Mouse (Mus musculus) CH12.LX (cell line): Measurements from ENCODE around the gene Sppl2a. TPM values are rescaled to one million over a fixed set of nuclear protein-coding genes. Genes with fewer than 3 reads are reported as not detected.

Experiments used
- DNase-seq: peaks from one replicate; pipeline ENCODE4 v3.0.0-alpha.2; 2013; ENCODE audit errors: extremely low read depth
- H3K27ac ChIP-seq: 2 replicates; pipeline ENCODE4 v1.5.1; 2012; ENCODE audit warnings: low read depth, mild to moderate bottlenecking, control low read depth, moderate library complexity; ENCODE audit not compliant: insufficient read depth
- H3K27me3 ChIP-seq: replicated peaks from 2 replicates; pipeline ENCODE3; 2012; ENCODE audit warnings: inconsistent platforms
- H3K36me3 ChIP-seq, 2 experiments: replicated peaks in 1 of 2; 2 replicates each; pipeline versions ENCODE3 to v1.6.1; 2012; ENCODE audit warnings: inconsistent platforms in 1 of 2, low read length in 1 of 2, mild to moderate bottlenecking in 1 of 2, mixed read lengths in 1 of 2, moderate library complexity in 1 of 2; ENCODE audit not compliant: control insufficient read depth in 1 of 2, insufficient read depth in 1 of 2
- H3K4me1 ChIP-seq, 2 experiments: 2 replicates each; pipeline ENCODE4 v1.6.1; 2012; ENCODE audit warnings: inconsistent platforms in 1 of 2, moderate library complexity in 1 of 2; ENCODE audit not compliant: insufficient read depth in 2 of 2, control insufficient read depth in 1 of 2
- H3K4me2 ChIP-seq: 2 replicates; pipeline ENCODE4 v1.6.1; 2012; ENCODE audit warnings: low read depth, mild to moderate bottlenecking, control low read depth; ENCODE audit not compliant: poor library complexity, insufficient read depth, severe bottlenecking
- H3K4me3 ChIP-seq, 3 experiments: fragments of 150-350 bp in 1 of 3; sonication (generic) in 1 of 3; replicated peaks in 1 of 3; 2 replicates each; pipeline versions ENCODE3 to v1.5.1; 2011 to 2012; ENCODE audit warnings: low read depth in 2 of 3, low read length in 2 of 3, mild to moderate bottlenecking in 2 of 3, moderate library complexity in 2 of 3, control low read depth in 1 of 3, improper control_type of control experiment in 1 of 3, inconsistent platforms in 1 of 3, mixed read lengths in 1 of 3; ENCODE audit not compliant: poor library complexity in 1 of 3
- H3K79me2 ChIP-seq: replicated peaks from 2 replicates; pipeline ENCODE4 v1.6.1; 2012; ENCODE audit warnings: mild to moderate bottlenecking, moderate library complexity; ENCODE audit not compliant: control insufficient read depth, poor library complexity, insufficient read depth, severe bottlenecking; ENCODE audit errors: extremely low read depth
- H3K9ac ChIP-seq: 2 replicates; pipeline ENCODE4 v1.6.1; 2012; ENCODE audit warnings: low read depth, mild to moderate bottlenecking, control low read depth, moderate library complexity; ENCODE audit not compliant: insufficient read depth
- H3K9me3 ChIP-seq: replicated peaks from 2 replicates; pipeline ENCODE3; 2012; ENCODE audit warnings: low read length, inconsistent platforms, mixed read lengths
- CHD1 ChIP-seq: IDR thresholded peaks from 2 replicates; pipeline ENCODE4 v1.6.1; 2012; ENCODE audit warnings: low read depth, low read length, improper control_type of control experiment, inconsistent platforms
- CHD2 ChIP-seq: IDR thresholded peaks from 2 replicates; pipeline ENCODE4 v1.6.1; 2011; ENCODE audit warnings: low read length, improper control_type of control experiment
- ELF1 ChIP-seq: IDR thresholded peaks from 2 replicates; pipeline ENCODE4 v1.6.1; 2014; ENCODE audit warnings: low read depth, mild to moderate bottlenecking, inconsistent platforms, low read length, improper control_type of control experiment
- EP300 ChIP-seq: IDR thresholded peaks from 2 replicates; pipeline ENCODE4 v1.6.1; 2011; ENCODE audit warnings: low read length, improper control_type of control experiment
- ETS1 ChIP-seq: conservative IDR thresholded peaks from 2 replicates; pipeline ENCODE4 v1.6.1; 2012; ENCODE audit warnings: low read depth, mild to moderate bottlenecking, inconsistent platforms, low read length, improper control_type of control experiment, moderate library complexity
- GABPA ChIP-seq: IDR thresholded peaks from 2 replicates; pipeline ENCODE4 v1.6.1; 2012; ENCODE audit warnings: low read depth, low read length, improper control_type of control experiment, inconsistent platforms; ENCODE audit not compliant: insufficient replicate concordance
- IRF4 ChIP-seq: IDR thresholded peaks from 2 replicates; pipeline ENCODE4 v1.6.1; 2014; ENCODE audit warnings: low read depth, mild to moderate bottlenecking, inconsistent platforms, low read length, improper control_type of control experiment
- JUN ChIP-seq: IDR thresholded peaks from 2 replicates; pipeline ENCODE4 v1.6.1; 2011; ENCODE audit warnings: low read depth, mild to moderate bottlenecking, low read length, improper control_type of control experiment, moderate library complexity; ENCODE audit not compliant: insufficient read depth
- JUND ChIP-seq: conservative IDR thresholded peaks from 2 replicates; pipeline ENCODE4 v1.6.1; 2011; ENCODE audit warnings: low read depth, low read length, improper control_type of control experiment
- MAFK ChIP-seq: IDR thresholded peaks from 2 replicates; pipeline ENCODE4 v1.6.1; 2011; ENCODE audit warnings: low read length, improper control_type of control experiment; ENCODE audit not compliant: insufficient replicate concordance
- MEF2A ChIP-seq: IDR thresholded peaks from 2 replicates; pipeline ENCODE4 v1.6.1; 2014; ENCODE audit warnings: low read depth, mild to moderate bottlenecking, inconsistent platforms, low read length, improper control_type of control experiment, borderline replicate concordance
- MXI1 ChIP-seq: IDR thresholded peaks from 2 replicates; pipeline ENCODE4 v1.6.1; 2011; ENCODE audit warnings: mild to moderate bottlenecking, low read depth, low read length, improper control_type of control experiment
- MYC ChIP-seq: IDR thresholded peaks from 2 replicates; pipeline ENCODE4 v1.6.1; 2011; ENCODE audit warnings: low read depth, mild to moderate bottlenecking, improper control_type of control experiment, low read length
- NRF1 ChIP-seq: IDR thresholded peaks from 2 replicates; pipeline ENCODE4 v1.6.1; 2014; ENCODE audit warnings: low read depth, mild to moderate bottlenecking, inconsistent platforms, low read length, improper control_type of control experiment, moderate library complexity
- POLR2A ChIP-seq: IDR thresholded peaks from 2 replicates; pipeline ENCODE4 v1.6.1; 2011; ENCODE audit warnings: low read depth, mild to moderate bottlenecking, improper control_type of control experiment, low read length
- POLR2AphosphoS2 ChIP-seq: IDR thresholded peaks from 2 replicates; pipeline ENCODE4 v1.6.1; 2011; ENCODE audit warnings: low read depth, low read length, improper control_type of control experiment
- RCOR1 ChIP-seq: conservative IDR thresholded peaks from 2 replicates; pipeline ENCODE4 v1.6.1; 2012; ENCODE audit warnings: low read depth, mild to moderate bottlenecking, inconsistent platforms, low read length, improper control_type of control experiment
- SIN3A ChIP-seq: IDR thresholded peaks from 2 replicates; pipeline ENCODE4 v1.6.1; 2012; ENCODE audit warnings: low read length, improper control_type of control experiment, inconsistent platforms
- SMC3 ChIP-seq: IDR thresholded peaks from 2 replicates; pipeline ENCODE4 v1.6.1; 2011; ENCODE audit warnings: low read depth, low read length, improper control_type of control experiment
- TBP ChIP-seq: conservative IDR thresholded peaks from 2 replicates; pipeline ENCODE4 v1.6.1; 2011; ENCODE audit warnings: low read depth, low read length, improper control_type of control experiment
- TCF12 ChIP-seq: IDR thresholded peaks from 2 replicates; pipeline ENCODE4 v1.6.1; 2014; ENCODE audit warnings: low read depth, mild to moderate bottlenecking, inconsistent platforms, low read length, improper control_type of control experiment
- USF1 ChIP-seq: IDR thresholded peaks from 2 replicates; pipeline ENCODE4 v1.6.1; 2014; ENCODE audit warnings: low read depth, mild to moderate bottlenecking, inconsistent platforms, low read length, improper control_type of control experiment
- ZKSCAN1 ChIP-seq: IDR thresholded peaks from 2 replicates; pipeline ENCODE4 v1.6.1; 2012; ENCODE audit warnings: low read depth, inconsistent platforms, low read length, improper control_type of control experiment, borderline replicate concordance
- ZMIZ1 ChIP-seq: IDR thresholded peaks from 2 replicates; pipeline ENCODE4 v1.6.1; 2012; ENCODE audit warnings: low read depth, mild to moderate bottlenecking, inconsistent platforms, low read length, improper control_type of control experiment
- dilution Hi-C: fragments of 300-500 bp; cut with MboI; formaldehyde crosslinking; loops from 2 replicates; pipeline ENCODE4 v1.14.3; 2020; ENCODE audit warnings: low sequenced_read_pairs; ENCODE audit not compliant: extremely low pct_unique_long_range_greater_than_20kb, extremely low pct_ligation_motif_present
- in situ Hi-C: fragments of 300-500 bp; cut with MboI; formaldehyde crosslinking; loops from 3 replicates; pipeline ENCODE4 v1.14.3; 2019; ENCODE audit warnings: low sequenced_read_pairs, low pct_ligation_motif_present, low pct_unique_long_range_greater_than_20kb, mixed read lengths
- polyA plus RNA-seq: library from polyadenylated mRNA; unstranded; fragments of >175 nt; gene quantifications from 2 replicates; pipeline ENCODE4 v1.2.1, GENCODE M21; 2012; ENCODE audit warnings: low read depth; ENCODE audit not compliant: insufficient read length
- total RNA-seq, 2 experiments: library from RNA; depleted of rRNA; stranded (reverse); fragments of 300-350 nt in 1 of 2; fragments of >200 nt in 1 of 2; gene quantifications; 2 replicates each; pipeline ENCODE4 v1.2.3; 2012 to 2014

Gene Sppl2a
- total and polyA plus RNA-seq, 3 experiments, result 35.3 to 52.4 (median 37.4) TPM

DNA sequence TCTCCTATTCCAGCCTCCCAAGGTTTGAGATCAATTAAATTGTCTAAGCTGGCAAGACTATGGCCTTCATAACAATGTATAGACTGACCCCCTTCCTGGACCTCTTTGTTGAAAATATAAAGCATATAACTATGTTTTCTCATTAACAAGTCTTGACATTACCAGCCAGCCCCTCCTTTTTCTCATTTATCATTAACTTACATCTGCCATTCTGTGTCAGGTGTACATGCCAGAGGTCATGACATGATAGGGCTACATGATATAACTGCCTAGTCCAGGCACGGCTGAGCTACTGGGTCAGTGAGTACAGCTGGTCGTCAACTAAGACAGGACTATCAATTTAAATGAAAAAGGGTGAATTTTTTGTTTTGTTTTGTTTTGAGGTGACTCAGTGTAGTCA, 10.2 kb upstream of the Sppl2a start:
- no peaks in the 10 kb centered on the region for H3K36me3 ChIP-seq
- H3K4me1 ChIP-seq, result peaks cover 0 to 4% of the 10 kb centered on the region in 2 experiments; a peak in 1 of 4 replicates
- no peak for DNase-seq
- no peak for TF ChIP-seq RCOR1
- TF ChIP-seq EP300, result no peak
- TF ChIP-seq MAFK, result no peak
- no peak for TF ChIP-seq POLR2A
- TF ChIP-seq ELF1, result no peak
- no peak for TF ChIP-seq ZKSCAN1
- no peak for TF ChIP-seq NRF1
- no peak for TF ChIP-seq TCF12
- TF ChIP-seq USF1, result no peak
- TF ChIP-seq CHD2, result no peak
- TF ChIP-seq MEF2A, result no peak
- no peak for TF ChIP-seq JUN
- TF ChIP-seq, all 38 proteins: peak for 0
- no peak overlapping the region for H3K4me3 ChIP-seq
- H3K9ac ChIP-seq, result no peak overlapping the region
- H3K79me2 ChIP-seq, result no peaks in the 10 kb centered on the region
- H3K9me3 ChIP-seq, result no peaks in the 10 kb centered on the region
- no peak overlapping the region for H3K27ac ChIP-seq
- no peaks in the 10 kb centered on the region for H3K27me3 ChIP-seq
- no peak overlapping the region for H3K4me2 ChIP-seq
- dilution Hi-C loops (no loop called here), in situ Hi-C loops (no loop called here)

DNA sequence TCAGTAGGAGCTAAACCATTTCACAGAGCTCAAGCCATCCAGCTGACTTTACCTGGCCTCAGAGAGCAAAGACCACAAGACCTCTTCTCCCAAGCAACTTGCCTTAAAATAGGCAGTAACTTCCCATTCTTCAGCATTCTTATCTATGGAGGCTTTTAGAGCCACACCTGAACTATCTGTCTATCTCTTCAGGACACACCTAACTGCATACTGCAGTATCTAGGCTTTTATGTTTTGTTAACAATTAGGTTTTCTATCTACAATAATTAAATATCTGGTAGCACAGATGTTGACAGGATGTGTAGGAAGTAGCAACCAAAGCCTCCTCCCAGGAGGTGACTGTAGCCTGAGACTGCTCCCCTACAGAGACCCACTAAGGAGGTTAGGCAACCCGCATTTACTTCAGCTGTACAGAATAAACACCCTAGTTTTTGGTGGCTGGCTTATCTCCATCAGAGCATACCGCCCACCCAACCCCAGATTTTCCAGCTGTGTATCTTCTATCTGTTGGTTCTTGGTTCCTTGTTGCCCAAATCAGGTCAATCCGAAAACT, 7.4 kb upstream of the Sppl2a start:
- Histone ChIP-seq H3K4me2 (no peak overlapping the region), H3K27me3 (no peaks in the 10 kb centered on the region), H3K9ac (no peak overlapping the region), H3K9me3 (no peaks in the 10 kb centered on the region), H3K4me3 (no peak overlapping the region), H3K4me1 (peaks cover 0 to 6% of the 10 kb centered on the region in 2 experiments; a peak in 1 of 4 replicates), H3K27ac (no peak overlapping the region), H3K79me2 (no peaks in the 10 kb centered on the region), H3K36me3 (no peaks in the 10 kb centered on the region)
- in situ Hi-C loops, result no loop called here
- DNase-seq, result no peak
- TF ChIP-seq USF1 (no peak), MEF2A (no peak), SMC3 (no peak), MXI1 (no peak), SIN3A (no peak), GABPA (no peak), MAFK (no peak), ETS1 (no peak), IRF4 (no peak), TBP (no peak), POLR2AphosphoS2 (no peak), TCF12 (no peak), CHD1 (no peak), MYC (no peak), JUND (no peak), ELF1 (no peak), NRF1 (no peak), ZKSCAN1 (no peak), ZMIZ1 (no peak)
- dilution Hi-C loops, result no loop called here
